Mouse (Mus musculus) bone marrow, adult 2 months (tissue): Measurements from ENCODE around the gene Nav1. TPM values are rescaled to one million over a fixed set of nuclear protein-coding genes. Genes with fewer than 3 reads are reported as not detected.

Source experiments
- H3K27ac ChIP-seq: fragments of 200-500 bp; 2 replicates; pipeline ENCODE4 v1.5.1; 2012; ENCODE audit warnings: low read depth, mild to moderate bottlenecking, control low read depth, inconsistent platforms, low read length; ENCODE audit not compliant: control insufficient read depth, poor library complexity, insufficient read depth
- H3K4me1 ChIP-seq: fragments of 200-500 bp; 2 replicates; pipeline ENCODE4 v1.6.1; 2011; ENCODE audit warnings: low read length; ENCODE audit not compliant: control insufficient read depth, insufficient read depth
- H3K4me3 ChIP-seq: fragments of 200-500 bp; replicated peaks from 2 replicates; pipeline ENCODE3; 2011; ENCODE audit warnings: mild to moderate bottlenecking, low read depth, low read length, control low read depth; ENCODE audit not compliant: control insufficient read depth
- CTCF ChIP-seq: fragments of 200-500 bp; IDR thresholded peaks from 2 replicates; pipeline ENCODE4 v1.5.1; 2011; ENCODE audit warnings: low read length, control low read depth; ENCODE audit not compliant: control insufficient read depth, insufficient read depth
- POLR2A ChIP-seq: fragments of 200-500 bp; IDR thresholded peaks from 2 replicates; pipeline ENCODE4 v1.6.1; 2011; ENCODE audit warnings: low read depth, mild to moderate bottlenecking, control low read depth, low read length, borderline replicate concordance; ENCODE audit not compliant: control insufficient read depth
- WGBS: fragments of 180-500 bp; shearing (Covaris S2); methylation state at CpG from one replicate; pipeline ENCODE4 v1.1.7; 2018; 5-methylcytosine and 5-hydroxymethylcytosine counted together
- polyA plus RNA-seq: library from polyadenylated mRNA; stranded (reverse); fragments of >200 nt; gene quantifications from 2 replicates; pipeline ENCODE4 v1.2.4, GENCODE M21; 2011; ENCODE audit warnings: low replicate concordance; ENCODE audit not compliant: missing spikeins, insufficient read depth, insufficient read length

Nav1 gene
- polyA plus RNA-seq, 1 experiment: 22.7 TPM

DNA sequence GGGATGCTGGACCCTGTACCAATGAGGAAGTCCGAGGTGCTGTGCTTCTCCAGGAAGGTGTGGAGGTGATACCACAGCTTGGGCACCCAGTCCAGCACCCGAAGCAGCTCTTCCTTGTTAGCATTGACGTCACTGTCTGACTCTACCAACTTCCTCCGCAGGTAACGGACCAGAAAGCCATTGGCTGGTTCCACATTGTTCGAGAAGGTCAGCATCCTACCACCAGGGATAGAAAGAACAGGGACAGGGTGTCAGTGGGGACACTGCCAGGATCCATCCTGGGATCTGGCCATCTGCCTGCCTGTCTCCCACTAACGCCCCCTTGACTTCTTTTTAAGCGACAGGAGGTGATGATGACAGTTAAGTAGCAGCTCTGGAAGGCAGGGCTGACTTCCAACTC is 157.2 kb downstream of the Nav1 start:
- no peak overlapping the region for H3K27ac ChIP-seq
- TF ChIP-seq POLR2A (no peak), CTCF (no peak)
- WGBS: 72% methylated on average over 8 of the region's 8 CpGs
- H3K4me3 ChIP-seq: no peak overlapping the region
- H3K4me1 ChIP-seq: no peaks in the 10 kb centered on the region

DNA sequence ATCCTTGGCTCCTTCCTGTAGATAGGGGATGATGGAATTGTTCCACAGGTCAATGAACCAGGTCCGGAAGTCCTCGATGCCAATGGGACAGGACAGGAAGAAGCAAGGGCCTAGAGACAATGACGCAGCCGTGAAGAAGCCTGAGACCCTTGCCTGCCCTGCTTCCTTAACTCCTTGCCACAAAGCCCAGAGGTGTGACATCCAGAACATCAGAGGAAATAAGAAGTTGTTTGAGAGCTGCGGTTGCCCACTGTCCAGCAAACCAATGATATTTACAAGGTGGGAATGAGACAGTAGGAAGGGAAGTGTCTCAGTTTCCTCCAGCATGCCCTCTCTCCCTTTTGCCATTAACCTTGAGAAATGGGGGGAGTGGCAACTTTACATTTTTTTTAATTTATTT is 158.2 kb downstream of the Nav1 start:
- WGBS: 89% methylated on average over 5 of the region's 5 CpGs

DNA sequence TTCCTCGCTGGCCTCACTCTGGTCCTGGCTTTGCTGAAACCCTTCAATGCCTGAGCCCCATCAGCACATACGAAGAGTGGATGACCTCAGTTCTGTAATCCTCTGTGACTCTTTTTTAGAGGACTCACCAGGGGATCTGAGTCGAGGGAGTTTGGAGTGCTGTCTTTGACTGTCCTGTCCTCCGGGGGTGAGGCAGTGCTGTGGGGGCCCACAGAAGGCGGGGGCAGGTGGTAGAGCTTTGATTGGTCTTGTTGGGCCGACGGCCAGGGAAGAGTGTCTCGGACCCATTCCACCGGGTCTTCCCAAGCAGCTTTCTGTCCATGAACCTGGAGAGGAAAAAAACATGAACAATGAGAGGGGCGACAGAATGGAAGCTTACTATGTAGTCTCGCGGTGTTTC is 163.6 kb downstream of the Nav1 start:
- H3K4me1 ChIP-seq: no peaks in the 10 kb centered on the region
- no peak overlapping the region for H3K27ac ChIP-seq
- TF ChIP-seq POLR2A (no peak), CTCF (no peak)
- no peak overlapping the region for H3K4me3 ChIP-seq
- 85% methylated on average over 12 of the region's 12 CpGs for WGBS

More for the DNA sequence above, 158.2 kb downstream of the Nav1 start:
- no peak for TF ChIP-seq CTCF
- no peak for TF ChIP-seq POLR2A
- Histone ChIP-seq H3K4me1 (no peaks in the 10 kb centered on the region), H3K27ac (no peak overlapping the region), H3K4me3 (no peak overlapping the region)

DNA sequence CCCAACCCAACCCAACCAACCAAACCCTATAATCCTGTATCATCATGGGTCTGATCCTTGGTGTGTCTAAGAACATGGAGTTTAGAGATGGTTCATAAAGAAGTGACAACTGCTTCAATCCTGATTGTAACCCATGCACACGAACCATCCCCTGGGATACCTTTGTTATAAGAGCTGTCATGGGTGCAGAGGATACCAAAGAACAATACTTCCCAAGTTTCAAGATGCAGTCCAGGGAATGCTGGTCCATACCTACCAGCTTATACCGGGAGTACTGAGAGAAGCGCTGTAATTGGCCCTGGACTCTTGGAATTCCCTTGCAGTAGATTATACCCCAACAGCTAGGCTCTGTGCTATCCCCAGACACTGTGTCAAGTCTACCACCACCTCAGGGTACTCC is 165.2 kb downstream of the Nav1 start:
- no peak for TF ChIP-seq POLR2A
- TF ChIP-seq CTCF: no peak
- WGBS: 81% methylated on average over 3 of the region's 3 CpGs

DNA sequence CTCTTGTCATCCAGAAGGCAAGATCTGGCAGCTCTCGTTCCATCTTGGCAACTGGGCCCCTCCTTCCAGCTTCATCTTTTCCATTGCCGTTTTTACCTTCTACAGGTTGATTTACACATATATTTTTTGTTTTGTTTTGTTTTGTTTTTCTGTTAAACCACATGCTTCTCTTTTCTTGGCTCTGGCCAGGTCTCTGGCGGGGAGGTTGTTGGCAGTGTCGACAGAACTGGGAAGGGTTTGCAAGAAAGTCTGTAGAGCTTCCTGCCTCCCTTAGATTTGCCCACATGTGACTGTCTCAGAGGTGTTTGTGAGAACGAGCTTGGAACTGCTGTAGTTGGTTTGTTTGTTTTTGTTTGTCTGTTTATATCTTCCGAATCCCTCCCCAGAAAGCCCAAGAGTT is 166.1 kb downstream of the Nav1 start:
- H3K27ac ChIP-seq: no peak overlapping the region
- TF ChIP-seq POLR2A (no peak), CTCF (no peak)
- H3K4me1 ChIP-seq: no peaks in the 10 kb centered on the region
- H3K4me3 ChIP-seq: no peak overlapping the region
- 61% methylated on average over 6 of the region's 6 CpGs for WGBS

More for the DNA sequence above, 165.2 kb downstream of the Nav1 start:
- Histone ChIP-seq H3K27ac (no peak overlapping the region), H3K4me3 (no peak overlapping the region), H3K4me1 (no peaks in the 10 kb centered on the region)

DNA sequence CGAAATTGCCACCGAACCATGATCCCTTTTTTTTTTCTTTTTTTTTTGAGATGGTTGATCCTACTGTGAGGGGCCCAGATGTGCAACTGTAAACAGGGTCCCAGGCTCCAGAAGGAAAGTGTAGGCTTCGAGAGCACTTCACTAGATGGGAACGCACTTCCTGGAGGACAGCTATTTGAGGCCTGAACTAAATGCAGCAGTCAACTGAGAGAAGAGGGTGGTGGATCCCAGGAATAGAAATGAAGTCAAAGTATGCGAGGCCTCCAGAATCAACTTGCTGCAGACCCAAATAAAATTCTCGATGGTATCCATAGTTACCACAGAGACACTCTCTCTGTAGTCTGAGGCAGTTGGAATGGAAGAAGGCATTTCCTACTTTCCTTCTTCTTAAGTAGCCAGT is 168.3 kb downstream of the Nav1 start:
- Histone ChIP-seq H3K4me1 (no peaks in the 10 kb centered on the region), H3K27ac (no peak overlapping the region), H3K4me3 (no peak overlapping the region)
- 88% methylated on average over 6 of the region's 6 CpGs for WGBS
- TF ChIP-seq POLR2A: no peak
- no peak for TF ChIP-seq CTCF

DNA sequence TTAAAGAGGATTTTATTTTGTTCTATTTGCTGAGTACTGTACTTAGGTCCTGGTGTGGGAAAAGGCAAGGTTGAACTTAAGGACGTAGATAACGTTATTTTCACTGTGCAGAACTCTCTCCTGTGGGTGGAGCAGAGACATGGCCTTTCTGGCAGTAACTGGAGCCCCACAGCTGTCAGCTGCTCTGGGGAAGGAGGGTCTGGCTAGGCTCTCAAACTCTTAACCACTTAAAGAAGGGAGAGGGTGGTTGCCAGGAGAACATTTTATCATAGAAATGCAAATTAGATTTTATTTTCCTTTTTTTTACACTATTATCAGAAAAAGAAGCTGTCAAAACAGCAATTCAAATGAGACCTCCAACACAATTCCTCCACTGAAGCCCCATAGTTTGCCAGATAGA is 171.3 kb downstream of the Nav1 start:
- no peaks in the 10 kb centered on the region for H3K4me1 ChIP-seq

DNA sequence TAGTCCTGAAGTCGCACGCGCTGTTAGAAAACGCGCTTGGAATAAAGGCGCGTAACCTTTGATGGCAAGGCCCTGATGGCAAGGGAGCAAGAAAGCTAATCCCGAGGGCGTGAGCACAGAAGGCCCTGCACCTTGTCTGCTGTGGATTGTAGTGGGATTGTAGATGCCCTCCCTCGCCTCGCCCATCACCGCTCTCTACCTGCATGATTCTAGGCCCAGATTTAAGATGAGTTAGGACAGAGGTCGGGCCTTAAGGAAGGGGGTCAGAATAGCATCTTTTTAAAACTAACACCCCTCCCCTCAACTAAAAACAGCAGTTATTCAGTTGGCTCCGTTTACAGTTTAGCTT is 176.5 kb downstream of the Nav1 start:
- Histone ChIP-seq H3K27ac (no peak overlapping the region), H3K4me1 (no peaks in the 10 kb centered on the region; the same call in 1 of the 2 replicates), H3K4me3 (peak overlapping the region; percentile 87)
- 2% methylated on average over 14 of the region's 14 CpGs for WGBS
- TF ChIP-seq POLR2A (no peak), CTCF (no peak)

More for the DNA sequence above, 171.3 kb downstream of the Nav1 start:
- Histone ChIP-seq H3K4me3 (no peak overlapping the region), H3K27ac (no peak overlapping the region)
- no peak for TF ChIP-seq POLR2A
- no peak for TF ChIP-seq CTCF
- WGBS: 13% methylated on average over 2 of the region's 2 CpGs
